Mouse (Mus musculus) liver, postnatal 0 days (tissue): ENCODE measurements around the gene Pcbp1. TPM values are rescaled to one million over a fixed set of nuclear protein-coding genes. Genes with fewer than 3 reads are reported as not detected.
A peak's percentile ranks its signal among the peaks of the same experiment; 100 is the strongest.

Experiments
- ATAC-seq: fragments of 200-750 bp; cut with Nextera tagmentation; 2 replicates; pipeline ENCODE4 v1.8.0; 2017; ENCODE audit warnings: mild to moderate bottlenecking, moderate library complexity
- DNase-seq: peaks from one replicate; pipeline ENCODE4 v3.0.0-alpha.2; 2016
- H3K27ac ChIP-seq: fragments of 300-500 bp; sonication (generic); 2 replicates; pipeline ENCODE4 v1.5.1; 2014; ENCODE audit warnings: antibody characterized with exemption, moderate library complexity, mild to moderate bottlenecking, low read depth
- H3K27me3 ChIP-seq: fragments of 300-500 bp; sonication (generic); 2 replicates; pipeline ENCODE4 v1.6.1; 2014; ENCODE audit warnings: low read length, control low read depth, mixed read lengths; ENCODE audit not compliant: insufficient read depth
- H3K36me3 ChIP-seq: fragments of 300-500 bp; sonication (generic); replicated peaks from 2 replicates; pipeline ENCODE4 v1.6.1; 2014; ENCODE audit warnings: mild to moderate bottlenecking, control low read depth, low read length, moderate library complexity, mixed read lengths; ENCODE audit not compliant: insufficient read depth
- H3K4me1 ChIP-seq: fragments of 300-500 bp; sonication (generic); 2 replicates; pipeline ENCODE4 v1.6.1; 2014; ENCODE audit warnings: antibody characterized with exemption, mild to moderate bottlenecking, control low read depth; ENCODE audit not compliant: insufficient read depth
- H3K4me2 ChIP-seq: fragments of 300-500 bp; sonication (generic); 2 replicates; pipeline ENCODE4 v1.6.1; 2014; ENCODE audit warnings: low read depth, mild to moderate bottlenecking, low read length, moderate library complexity, mixed read lengths
- H3K4me3 ChIP-seq: fragments of 300-500 bp; sonication (generic); 2 replicates; pipeline ENCODE4 v1.5.1; 2014; ENCODE audit warnings: low read depth, low read length
- H3K9ac ChIP-seq: fragments of 300-500 bp; sonication (generic); replicated peaks from 2 replicates; pipeline ENCODE4 v1.6.1; 2014; ENCODE audit warnings: mild to moderate bottlenecking, moderate library complexity
- H3K9me3 ChIP-seq: fragments of 300-500 bp; sonication (generic); 2 replicates; pipeline ENCODE4 v1.6.1; 2016; ENCODE audit warnings: mild to moderate bottlenecking, control low read depth, low read length, mixed read lengths
- CTCF ChIP-seq: sonication (generic); IDR thresholded peaks from 2 replicates; pipeline ENCODE4 v1.5.1; 2016; ENCODE audit warnings: antibody characterized with exemption, low read depth
- EP300 ChIP-seq: IDR thresholded peaks from 2 replicates; pipeline ENCODE4 v1.6.1; 2016; ENCODE audit warnings: antibody characterized with exemption, low read depth, mild to moderate bottlenecking
- microRNA-seq: library from miRNA; unstranded; fragments of <30 nt; microRNA quantifications from one replicate; pipeline ENCODE4, GENCODE M21; 2016
- polyA plus RNA-seq: library from polyadenylated mRNA; unstranded; fragments of >200 nt; fragmentation: Nextera tagmentation; extraction: Ambion mirVana; gene quantifications from 2 replicates; pipeline ENCODE4 v1.2.1, GENCODE M21; 2015

Pcbp1 gene
- polyA plus RNA-seq, 1 experiment from 2014 or later = 206 TPM

GRCm38 (mm10) chr6:86474646-86475181, 51.4 kb downstream of the Pcbp1 start:
- TF ChIP-seq CTCF (no peak), EP300 (no peak)
- Histone ChIP-seq H3K36me3 (0 out of 2 replicates have a peak, but pooled peaks cover 4% of the 10 kb centered on the region), H3K4me2 (no peak overlapping the region), H3K27ac (peak overlapping the region; percentile 45; the same call in 1 of the 2 replicates), H3K4me1 (peaks cover 41% of the 10 kb centered on the region), H3K9me3 (no peaks in the 10 kb centered on the region), H3K4me3 (no peak overlapping the region), H3K9ac (no peak overlapping the region), H3K27me3 (no peaks in the 10 kb centered on the region)
- DNase-seq = no peak
- no peak for ATAC-seq

Small RNA genes lying within 50 kb of the gene (microRNA-seq; reads per million reads assigned to microRNA genes)
- gene Gm22184 = not detected

Other genes starting within 250 kb of the Pcbp1 start
- 69.8 and 74.1 TPM in 2 replicates for gene Fam136a, start 160.7 kb downstream of the Pcbp1 start, polyA plus RNA-seq
- gene Snrpg, start 155.0 kb downstream of the Pcbp1 start, polyA plus RNA-seq = 174 and 204 TPM in 2 replicates
- gene Pcyox1, start 129.2 kb downstream of the Pcbp1 start, polyA plus RNA-seq = 69.6 and 80.4 TPM in 2 replicates
- 15.2 and 17.2 TPM in 2 replicates for gene Tia1, start 122.1 kb downstream of the Pcbp1 start, polyA plus RNA-seq
- not detected in 2 replicates for gene Gm44790, start 99.7 kb downstream of the Pcbp1 start, polyA plus RNA-seq
- 9.5 and 10.4 TPM in 2 replicates for gene C87436, start 87.9 kb downstream of the Pcbp1 start, polyA plus RNA-seq
- 7.3 and 8.6 TPM in 2 replicates for gene Asprv1, start 101.8 kb upstream of the Pcbp1 start, polyA plus RNA-seq
- gene Mxd1, start 142.8 kb upstream of the Pcbp1 start, polyA plus RNA-seq = 19.1 and 22.0 TPM in 2 replicates
- gene Snrnp27, start 158.2 kb upstream of the Pcbp1 start, polyA plus RNA-seq = 40.5 and 41.1 TPM in 2 replicates
- gene Gmcl1, start 207.1 kb upstream of the Pcbp1 start, polyA plus RNA-seq = 5.0 and 6.0 TPM in 2 replicates